Mouse (Mus musculus) liver, embryonic 11.5 days (tissue): ENCODE measurements around the gene Hes7. TPM values are rescaled to one million over a fixed set of nuclear protein-coding genes. Genes with fewer than 3 reads are reported as not detected.

ENCODE experiments used
- ATAC-seq: fragments of 200-750 bp; cut with Nextera tagmentation; replicated peaks from 2 replicates; pipeline ENCODE4 v1.8.0; 2017; ENCODE audit warnings: moderate number of reproducible peaks, mild to moderate bottlenecking, moderate TSS enrichment, moderate library complexity; ENCODE audit not compliant: low FRiP score
- DNase-seq: peaks from one replicate; pipeline ENCODE4 v3.0.0-alpha.2; 2017; ENCODE audit warnings: low spot score
- H3K27ac ChIP-seq: fragments of 300-500 bp; sonication (generic); 2 replicates; pipeline ENCODE4 v1.5.1; 2014; ENCODE audit warnings: mild to moderate bottlenecking, low read depth, low read length, control low read depth
- H3K27me3 ChIP-seq: fragments of 300-500 bp; sonication (generic); replicated peaks from 2 replicates; pipeline ENCODE4 v1.6.1; 2014; ENCODE audit warnings: low read length, mixed read lengths; ENCODE audit not compliant: control insufficient read depth, insufficient read depth
- H3K36me3 ChIP-seq: fragments of 300-500 bp; sonication (generic); 2 replicates; pipeline ENCODE4 v1.6.1; 2014; ENCODE audit warnings: mild to moderate bottlenecking, low read length, moderate library complexity, mixed read lengths; ENCODE audit not compliant: control insufficient read depth, insufficient read depth
- H3K4me1 ChIP-seq: fragments of 300-500 bp; sonication (generic); replicated peaks from 2 replicates; pipeline ENCODE4 v1.6.1; 2014; ENCODE audit warnings: low read length, mixed read lengths; ENCODE audit not compliant: control insufficient read depth, insufficient read depth
- H3K4me2 ChIP-seq: fragments of 300-500 bp; sonication (generic); 2 replicates; pipeline ENCODE4 v1.6.1; 2014; ENCODE audit warnings: mild to moderate bottlenecking, control low read depth, moderate library complexity
- H3K4me3 ChIP-seq: fragments of 300-500 bp; sonication (generic); 2 replicates; pipeline ENCODE4 v1.5.1; 2014; ENCODE audit warnings: low read depth, low read length, control low read depth
- H3K9ac ChIP-seq: fragments of 300-500 bp; sonication (generic); 2 replicates; pipeline ENCODE4 v1.6.1; 2014; ENCODE audit warnings: low read depth, low read length, control low read depth
- H3K9me3 ChIP-seq: fragments of 300-500 bp; sonication (generic); 2 replicates; pipeline ENCODE4 v1.6.1; 2016; ENCODE audit warnings: low read length, inconsistent platforms, mixed read lengths; ENCODE audit not compliant: control insufficient read depth
- WGBS: fragments of 180-500 bp; shearing (Covaris S2); extraction: QIAGEN DNeasy Blood & Tissue Kit; methylation state at CpG from one replicate; pipeline ENCODE4 v1.1.7; 2014; 5-methylcytosine and 5-hydroxymethylcytosine counted together
- polyA plus RNA-seq: library from polyadenylated mRNA; unstranded; fragments of >200 nt; fragmentation: Nextera tagmentation; extraction: Ambion mirVana; gene quantifications from 2 replicates; pipeline ENCODE4 v1.2.1, GENCODE M21; 2014

The Hes7 gene
- polyA plus RNA-seq, 1 experiment from 2014 or later: 0.59 TPM

GRCm38 (mm10) chr11:69108223-69108622 is 12.0 kb upstream of the Hes7 start:
- peaks cover 30% of the 10 kb centered on the region for H3K36me3 ChIP-seq
- H3K4me1 ChIP-seq: peaks cover 14% of the 10 kb centered on the region
- H3K27me3 ChIP-seq: no peaks in the 10 kb centered on the region
- H3K27ac ChIP-seq: no peak overlapping the region
- WGBS: 94% methylated on average over 9 of the region's 9 CpGs
- no peak overlapping the region for H3K4me2 ChIP-seq
- ATAC-seq (no peak), DNase-seq (no peak)
- H3K9me3 ChIP-seq: no peaks in the 10 kb centered on the region
- H3K4me3 ChIP-seq: no peak overlapping the region
- H3K9ac ChIP-seq: no peak overlapping the region

- peak overlapping the region; percentile 61 for H3K4me3 ChIP-seq
- H3K27me3 ChIP-seq: no peaks in the 10 kb centered on the region
- H3K4me2 ChIP-seq: peak overlapping the region; percentile 82
- ATAC-seq (no peak), DNase-seq (no peak)
- peaks cover 26% of the 10 kb centered on the region for H3K36me3 ChIP-seq
- no peaks in the 10 kb centered on the region for H3K9me3 ChIP-seq
- H3K9ac ChIP-seq: no peak overlapping the region
- peaks cover 14% of the 10 kb centered on the region for H3K4me1 ChIP-seq
- WGBS: 81% methylated on average over 13 of the region's 13 CpGs
- H3K27ac ChIP-seq: no peak overlapping the region
Measured at GRCm38 (mm10) chr11:69109032-69109900, 10.9 kb upstream of the Hes7 start.

- ATAC-seq: peak; percentile 78
Measured at GRCm38 (mm10) chr11:69110319-69111046, 9.7 kb upstream of the Hes7 start.

GRCm38 (mm10) chr11:69111051-69111810 is 9.0 kb upstream of the Hes7 start:
- DNase-seq (no peak), ATAC-seq (no peak; the same call in 1 of the 2 replicates)
- H3K36me3 ChIP-seq: peaks cover 16% of the 10 kb centered on the region
- peaks cover 14% of the 10 kb centered on the region for H3K4me1 ChIP-seq
- no peaks in the 10 kb centered on the region for H3K27me3 ChIP-seq
- no peak overlapping the region for H3K27ac ChIP-seq
- no peaks in the 10 kb centered on the region for H3K9me3 ChIP-seq
- peak overlapping the region; percentile 61 for H3K4me3 ChIP-seq
- peak overlapping the region; percentile 62 for H3K9ac ChIP-seq
- WGBS: 7% methylated on average over 21 of the region's 21 CpGs
- peak overlapping the region; percentile 82 for H3K4me2 ChIP-seq

More at GRCm38 (mm10) chr11:69110319-69111046, 9.7 kb upstream of the Hes7 start:
- peaks cover 22% of the 10 kb centered on the region for H3K36me3 ChIP-seq
- DNase-seq: peak; percentile 98
- peak overlapping the region; percentile 61 for H3K4me3 ChIP-seq
- no peaks in the 10 kb centered on the region for H3K9me3 ChIP-seq
- peaks cover 14% of the 10 kb centered on the region for H3K4me1 ChIP-seq
- H3K27me3 ChIP-seq: no peaks in the 10 kb centered on the region
- under 1% methylated on average over 30 of the region's 30 CpGs for WGBS
- H3K27ac ChIP-seq: peak overlapping the region; percentile 43
- H3K9ac ChIP-seq: peak overlapping the region; percentile 62
- peak overlapping the region; percentile 82 for H3K4me2 ChIP-seq

- no peaks in the 10 kb centered on the region for H3K9me3 ChIP-seq
- 61% methylated on average over 4 of the region's 4 CpGs for WGBS
- no peak for ATAC-seq
- H3K9ac ChIP-seq: peak overlapping the region; percentile 62; the same call in 1 of the 2 replicates
- H3K4me2 ChIP-seq: peak overlapping the region; percentile 82
- peaks cover 14% of the 10 kb centered on the region for H3K36me3 ChIP-seq
- no peak for DNase-seq
- peak overlapping the region; percentile 61 for H3K4me3 ChIP-seq
- no peaks in the 10 kb centered on the region for H3K27me3 ChIP-seq
- no peak overlapping the region for H3K27ac ChIP-seq
- peaks cover 14% of the 10 kb centered on the region for H3K4me1 ChIP-seq
Measured at GRCm38 (mm10) chr11:69111865-69112264, 8.3 kb upstream of the Hes7 start.

GRCm38 (mm10) chr11:69114018-69114417 is 6.2 kb upstream of the Hes7 start:
- DNase-seq: no peak
- Histone ChIP-seq H3K4me3 (no peak overlapping the region), H3K9ac (no peak overlapping the region), H3K9me3 (no peaks in the 10 kb centered on the region), H3K36me3 (peaks cover under 1% of the 10 kb centered on the region; the same call in 1 of the 2 replicates), H3K27me3 (no peaks in the 10 kb centered on the region), H3K27ac (no peak overlapping the region), H3K4me1 (peaks cover 24% of the 10 kb centered on the region), H3K4me2 (no peak overlapping the region)
- no peak for ATAC-seq
- WGBS: 60% methylated on average over 3 of the region's 3 CpGs

GRCm38 (mm10) chr11:69114621-69115020 is 5.6 kb upstream of the Hes7 start:
- no peak overlapping the region for H3K9ac ChIP-seq
- no peak overlapping the region for H3K4me3 ChIP-seq
- no peak for ATAC-seq
- H3K27me3 ChIP-seq: peaks cover under 1% of the 10 kb centered on the region; the same call in 1 of the 2 replicates
- 65% methylated on average over 3 of the region's 3 CpGs for WGBS
- peaks cover 27% of the 10 kb centered on the region for H3K4me1 ChIP-seq
- H3K36me3 ChIP-seq: no peaks in the 10 kb centered on the region
- DNase-seq: no peak
- no peaks in the 10 kb centered on the region for H3K9me3 ChIP-seq
- no peak overlapping the region for H3K4me2 ChIP-seq
- H3K27ac ChIP-seq: no peak overlapping the region

GRCm38 (mm10) chr11:69116843-69117242 is 3.4 kb upstream of the Hes7 start:
- Histone ChIP-seq H3K4me3 (peak overlapping the region; percentile 80; the same call in 1 of the 2 replicates), H3K9ac (no peak overlapping the region), H3K4me1 (peaks cover 38% of the 10 kb centered on the region), H3K27ac (no peak overlapping the region), H3K4me2 (peak overlapping the region; percentile 99), H3K9me3 (no peaks in the 10 kb centered on the region), H3K36me3 (no peaks in the 10 kb centered on the region), H3K27me3 (peaks cover 7% of the 10 kb centered on the region)
- ATAC-seq (no peak), DNase-seq (no peak)
- WGBS: 54% methylated on average over 5 of the region's 5 CpGs
